Mouse (Mus musculus) adrenal gland, postnatal 14 days (tissue): ENCODE measurements around the gene 3110040N11Rik. TPM values are rescaled to one million over a fixed set of nuclear protein-coding genes. Genes with fewer than 3 reads are reported as not detected.

Experiments used
- DNase-seq: peaks from one replicate; pipeline ENCODE4 v3.0.0; 2021; ENCODE audit warnings: mixed read lengths
- long read RNA-seq, 2 experiments: library from polyadenylated mRNA; stranded (forward); transcript quantifications; one replicate each; pipeline ENCODE4 v2.0.0; 2021
- total RNA-seq: library from RNA; stranded (reverse); gene quantifications from 2 replicates; pipeline ENCODE4 v1.2.3, GENCODE M21; 2021

The 3110040N11Rik gene
- 31.3 and 33.0 TPM in 2 replicates for total RNA-seq
- long read RNA-seq, experiment 1, transcript 3110040N11Rik-201 (5 exons, 887 nt) = major isoform, 6 of 40 reads
- long read RNA-seq, experiment 1, partial matches to known transcripts = 4 of 40 reads
- long read RNA-seq, experiment 1, other reads (novel, unspliced or antisense) = 30 of 40 reads
- long read RNA-seq, experiment 2, transcript 3110040N11Rik-201 (5 exons, 887 nt) = major isoform, 5 of 25 reads
- long read RNA-seq, experiment 2, partial matches to known transcripts = 5 of 25 reads
- long read RNA-seq, experiment 2, other reads (novel, unspliced or antisense) = 15 of 25 reads

DNA sequence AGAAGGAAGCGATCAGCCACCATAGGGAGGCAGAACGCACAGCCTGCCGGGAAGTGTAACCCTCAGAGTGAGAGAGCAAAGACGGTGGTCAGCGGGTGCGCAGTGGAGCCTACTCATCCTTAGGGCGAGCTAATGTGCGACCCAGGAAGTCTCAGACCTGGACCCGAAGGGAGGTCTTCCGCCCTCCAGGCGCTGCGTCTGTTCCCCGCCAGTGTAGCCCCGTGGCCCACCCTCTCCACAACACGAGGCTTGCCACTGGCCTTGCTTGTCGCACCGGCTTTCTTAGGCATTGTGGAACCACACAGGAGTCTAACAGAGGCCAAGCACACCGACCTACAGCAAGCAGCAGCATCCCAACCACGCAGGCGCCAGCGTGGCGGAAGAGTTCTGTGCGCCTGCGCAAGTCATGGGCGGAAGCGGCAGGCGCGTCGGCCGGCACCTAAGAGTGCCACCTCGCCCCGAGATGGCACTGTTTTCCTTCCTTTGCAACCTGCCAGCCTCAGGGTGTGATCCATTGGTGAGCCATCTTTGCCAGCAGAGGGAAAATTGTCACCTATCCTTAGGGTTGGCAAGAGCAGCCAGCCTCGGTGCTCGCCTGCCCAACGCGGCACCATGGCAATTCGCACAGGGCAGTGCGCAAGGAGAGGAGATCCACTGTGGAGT, at the start of gene 3110040N11Rik:
TSS of gene 3110040N11Rik (minus strand) at position 384 of the 663 bp plus-strand sequence.
- peak; percentile 91 for DNase-seq

DNA sequence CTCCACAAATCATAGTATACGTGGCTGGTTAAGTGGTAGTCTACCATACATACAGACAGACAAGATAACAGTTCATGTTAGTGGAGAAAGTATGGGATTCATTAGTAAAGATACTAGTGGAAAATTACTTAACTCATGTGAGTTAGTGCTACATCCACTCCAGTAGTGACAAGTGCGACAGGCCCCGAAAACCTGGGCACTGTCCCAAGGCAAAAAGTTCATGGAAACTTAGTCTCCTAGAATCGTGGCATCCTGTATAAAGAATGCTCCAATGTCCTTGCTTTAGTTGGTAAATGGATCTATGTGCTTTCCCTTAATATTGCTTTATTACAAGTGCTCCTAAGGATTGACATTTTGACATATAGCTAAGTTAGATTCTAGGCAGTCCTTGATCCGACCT, 48.5 kb upstream of the 3110040N11Rik start:
- peak; percentile 45 for DNase-seq

DNA sequence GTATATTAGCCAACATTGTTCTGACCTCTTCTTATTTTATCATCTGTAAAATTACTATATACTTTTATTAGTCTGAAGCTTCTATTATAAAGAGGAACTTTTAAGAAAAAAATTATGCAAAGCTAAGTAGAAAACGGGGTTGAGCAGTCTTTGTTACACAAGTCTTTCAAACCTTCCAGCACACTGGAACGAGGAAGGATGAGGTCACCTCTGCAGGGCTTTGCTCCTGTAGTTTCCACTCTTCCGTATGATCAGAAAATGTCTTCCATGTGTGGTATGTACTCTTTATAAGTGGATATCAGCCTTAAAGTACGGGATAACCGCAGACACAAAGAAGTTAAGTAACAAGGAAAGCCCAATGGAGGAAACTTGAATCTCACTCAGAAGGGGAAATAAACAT, 46.2 kb upstream of the 3110040N11Rik start:
- no peak for DNase-seq

DNA sequence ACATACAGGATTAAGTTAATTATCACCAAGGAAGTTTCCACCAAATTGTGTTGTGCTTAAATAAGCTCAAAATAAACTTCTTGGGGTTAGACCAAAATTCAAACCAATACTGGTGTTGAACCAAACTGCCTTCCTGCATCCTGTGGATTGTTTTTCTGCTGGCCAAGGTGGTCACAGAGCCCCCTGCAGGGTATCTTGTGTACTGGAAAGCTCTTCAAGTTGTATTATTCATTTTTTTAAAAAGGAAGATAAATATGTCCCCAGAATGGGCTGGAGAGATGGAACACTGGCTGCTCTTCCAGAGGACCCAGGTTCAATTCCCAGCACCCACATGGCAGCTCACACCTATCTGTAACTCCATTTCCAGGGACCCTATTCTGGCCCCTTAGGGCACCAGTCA, 45.6 kb upstream of the 3110040N11Rik start:
- no peak for DNase-seq

DNA sequence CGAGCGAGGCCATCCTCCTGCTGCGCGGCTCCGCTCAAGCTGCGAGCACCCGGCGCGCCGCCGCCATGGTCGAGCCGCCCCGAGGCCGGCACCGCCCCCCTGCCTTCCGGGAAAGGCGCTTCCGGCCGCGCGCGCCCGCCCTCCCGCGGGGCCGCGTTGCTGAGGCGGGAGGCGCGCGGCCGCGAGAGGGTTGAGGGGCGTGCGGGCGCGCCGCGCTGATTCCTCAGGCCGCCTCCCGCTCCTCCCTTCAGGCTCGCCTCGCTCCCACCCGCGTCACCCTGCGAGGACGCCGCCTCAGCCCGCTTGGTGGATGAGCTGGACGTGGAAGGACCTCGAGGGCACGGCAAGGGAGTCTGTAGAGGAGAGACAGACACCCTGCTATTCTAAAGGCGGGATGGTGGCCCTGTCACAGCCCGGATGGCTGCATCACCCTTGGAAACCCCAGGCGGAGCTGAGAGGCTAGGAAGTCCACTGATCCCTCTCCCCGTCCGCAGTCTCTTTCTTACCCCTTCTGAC, 40.2 kb upstream of the 3110040N11Rik start, which contains the start of gene Btbd1:
TSS of gene Btbd1 (minus strand) at position 53 of the 516 bp plus-strand sequence.
- DNase-seq = peak; percentile 94

DNA sequence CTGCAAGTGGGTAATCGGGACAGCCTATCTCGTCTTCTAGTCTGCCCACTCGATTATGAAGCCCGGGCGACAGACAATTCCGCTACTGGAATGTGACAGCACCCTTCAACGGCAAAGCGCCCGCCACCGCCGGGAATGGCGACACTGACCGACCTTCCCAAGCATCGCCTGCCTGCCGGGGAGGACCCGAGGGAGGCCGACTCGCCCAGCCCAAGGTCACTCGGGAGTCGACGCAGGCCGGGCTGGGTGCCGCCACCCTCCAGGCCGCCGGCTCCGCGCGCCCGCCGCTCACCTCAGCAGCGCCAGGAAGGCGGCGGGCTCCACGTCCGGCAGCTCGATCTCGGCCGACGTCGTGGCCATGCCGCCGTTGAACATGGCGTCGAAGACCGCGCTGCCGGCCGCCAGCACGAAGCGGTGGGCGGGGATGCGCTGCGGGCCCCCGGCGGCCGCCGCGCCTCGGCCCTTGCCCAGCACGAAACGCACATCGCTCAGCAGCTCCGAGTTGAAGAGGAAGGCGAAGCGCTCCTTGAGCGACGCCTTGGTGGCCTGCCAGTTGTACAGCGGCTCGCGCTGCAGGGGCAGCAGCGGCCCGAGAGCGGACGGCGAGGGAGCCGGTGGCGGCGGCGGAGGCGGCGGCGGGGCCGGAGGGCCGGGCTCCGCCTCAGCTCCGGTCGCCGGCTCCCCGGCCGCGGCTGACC, 39.6 kb upstream of the 3110040N11Rik start:
- peak; percentile 86 for DNase-seq

DNA sequence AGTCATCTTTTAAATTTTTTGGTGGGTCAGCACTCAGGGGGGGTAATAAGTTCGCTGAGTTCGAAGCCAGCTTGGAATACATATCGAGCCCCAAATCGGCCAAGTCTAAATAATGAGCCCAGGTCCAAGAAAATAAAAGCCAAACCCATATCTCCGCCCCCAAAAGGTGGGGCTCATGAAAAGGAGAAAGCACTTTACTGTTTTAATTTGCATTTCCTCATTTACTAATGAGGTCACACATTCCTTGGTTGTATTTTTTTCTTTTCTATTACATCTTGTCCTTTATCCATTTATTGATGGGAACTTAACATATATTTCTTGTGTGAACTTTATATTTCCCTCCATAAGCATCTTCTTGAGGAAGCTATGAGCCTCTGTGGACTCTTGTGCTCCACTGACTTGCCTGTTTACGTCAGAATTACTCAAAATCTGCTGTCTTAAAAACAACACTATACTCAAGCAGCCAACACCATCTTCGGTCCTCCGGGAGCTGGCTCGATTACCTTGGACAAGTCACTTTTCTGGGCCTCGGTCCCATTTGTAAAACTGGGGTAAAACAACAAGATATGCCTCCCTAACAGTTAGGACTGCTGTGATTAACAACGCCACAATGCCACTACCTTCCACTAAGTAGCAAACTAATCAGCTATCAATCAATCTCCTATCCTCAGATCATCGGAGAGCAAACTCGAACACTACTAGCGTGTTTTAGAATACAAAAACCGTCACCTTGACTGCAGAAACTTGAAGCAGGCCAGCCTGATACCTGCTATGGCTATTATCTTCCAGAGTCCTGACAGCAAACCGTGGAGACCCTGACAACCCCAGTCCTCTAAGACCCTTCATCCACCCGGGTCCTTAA, 38.8 kb upstream of the 3110040N11Rik start:
- no peak for DNase-seq

DNA sequence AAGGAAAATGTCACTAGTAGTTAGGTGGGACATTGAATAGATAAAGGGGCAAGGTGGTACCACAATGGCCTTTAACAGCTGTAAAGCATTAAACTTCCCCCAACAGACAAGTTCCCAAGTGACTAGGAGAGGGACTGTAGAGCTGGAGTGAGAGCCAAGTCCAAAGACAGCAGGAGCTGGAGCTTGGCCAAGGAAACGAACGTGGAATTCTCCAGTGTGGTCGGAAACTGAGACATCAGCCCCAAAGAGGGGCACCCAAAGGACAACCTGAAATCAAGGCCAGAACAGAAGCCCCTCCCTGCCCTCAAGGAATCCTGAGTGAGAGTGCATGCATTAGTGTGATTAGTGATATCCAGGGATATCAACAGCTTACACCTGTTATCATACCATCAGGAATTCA, 36.1 kb upstream of the 3110040N11Rik start:
- peak; percentile 55 for DNase-seq

DNA sequence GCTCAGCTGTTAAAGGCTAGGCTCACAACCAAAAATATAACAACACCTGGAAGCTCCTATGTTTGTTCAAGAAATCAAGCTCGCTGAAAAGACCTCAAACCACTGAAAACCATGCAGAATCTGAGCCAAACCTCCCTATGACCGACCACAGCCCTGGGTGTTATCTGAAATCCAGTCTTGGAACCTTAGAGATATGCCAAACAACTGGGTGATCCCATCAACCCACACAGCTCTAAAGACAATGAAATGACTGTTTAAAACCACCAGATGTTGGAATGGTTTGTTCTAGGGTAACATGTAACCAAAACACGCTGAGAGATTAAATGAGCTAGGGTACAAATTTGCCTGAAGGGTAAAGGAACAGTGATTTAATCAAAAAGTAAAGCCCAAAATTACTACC, 35.6 kb upstream of the 3110040N11Rik start:
- no peak for DNase-seq

DNA sequence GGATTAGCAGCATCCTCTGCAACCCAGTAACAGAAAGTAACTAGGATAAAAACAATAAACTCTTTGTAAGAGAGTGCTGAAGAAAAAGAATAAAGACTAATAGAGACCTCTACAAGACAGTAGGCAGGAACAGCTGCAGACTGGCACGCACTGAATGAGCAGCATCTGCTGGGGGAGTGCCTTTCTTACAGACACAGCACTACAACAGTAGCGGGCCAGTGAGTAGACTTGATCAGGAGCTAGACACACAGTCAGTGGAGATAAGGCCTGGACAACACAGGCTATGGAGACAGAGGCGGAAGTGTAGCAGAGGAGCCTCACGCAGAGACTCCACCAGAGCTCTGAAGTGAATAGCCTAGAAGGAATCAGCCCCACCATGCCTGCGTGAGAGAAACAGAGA, 16.8 kb upstream of the 3110040N11Rik start:
- DNase-seq = no peak

DNA sequence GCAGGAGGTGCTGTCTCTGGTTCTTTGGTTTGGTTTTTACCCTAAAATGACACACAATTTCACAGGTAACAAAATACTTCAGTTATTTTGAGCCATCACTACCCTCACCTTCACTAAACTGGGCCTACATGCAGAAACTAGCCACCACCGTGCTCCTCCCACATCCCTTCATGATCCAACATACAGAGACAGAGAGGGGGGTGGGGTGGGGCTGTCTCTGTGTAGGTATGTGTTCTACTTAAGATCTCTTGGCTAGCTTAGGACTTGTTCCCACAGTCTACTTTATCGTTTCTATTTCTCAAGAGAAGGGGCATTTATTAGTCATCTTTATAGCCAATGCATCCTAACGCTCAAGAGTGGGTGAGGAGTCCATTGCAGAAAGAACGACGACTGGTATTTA, 742 bp downstream of the 3110040N11Rik start:
- peak; percentile 24 for DNase-seq

DNA sequence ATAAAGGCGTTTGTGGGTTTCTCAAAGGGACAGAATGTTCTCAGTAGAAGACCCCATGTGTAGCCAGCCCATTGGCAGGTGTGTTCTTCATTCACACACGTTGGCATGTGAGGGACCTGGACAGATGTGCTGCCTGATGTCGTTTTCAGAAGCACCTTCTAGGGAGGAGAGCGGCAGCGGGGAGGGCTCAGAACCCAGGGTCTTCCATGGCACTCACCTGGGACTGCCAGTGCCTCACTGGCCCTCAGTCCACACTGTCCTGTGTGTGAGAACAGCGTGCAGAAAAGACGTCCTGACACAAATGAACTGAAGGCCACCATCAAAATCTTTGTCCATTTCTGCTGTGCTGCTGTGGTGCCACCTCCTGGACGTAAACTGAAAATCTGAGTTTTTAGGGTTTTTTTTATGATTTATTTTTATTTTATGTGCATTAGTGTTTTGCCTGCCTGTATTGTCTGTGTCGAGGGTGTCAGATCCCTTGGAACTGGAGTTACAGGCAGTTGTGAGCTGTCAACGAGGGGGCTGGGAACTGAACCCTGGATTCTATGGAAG, 11.5 kb downstream of the 3110040N11Rik start:
- DNase-seq = peak; percentile 17

DNA sequence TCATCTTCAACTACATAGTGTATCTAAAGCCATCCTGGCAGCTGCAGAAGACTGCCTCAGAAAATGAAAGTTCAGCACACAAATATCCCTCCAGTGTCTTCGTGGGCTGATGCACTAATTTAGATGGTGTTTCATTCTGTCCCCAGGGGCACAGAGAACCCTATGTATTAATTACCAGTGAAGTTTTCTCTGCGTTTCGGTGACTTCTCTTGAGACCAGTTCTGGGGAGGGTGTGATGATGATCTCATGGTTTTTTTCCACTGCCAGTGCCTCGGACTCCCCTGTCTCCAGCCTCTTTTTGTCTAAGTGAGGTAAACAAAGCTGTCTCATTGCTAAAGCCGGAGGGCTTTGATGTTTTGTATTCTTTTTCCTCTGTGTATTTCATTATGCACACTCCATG, 14.0 kb downstream of the 3110040N11Rik start:
- peak; percentile 16 for DNase-seq

DNA sequence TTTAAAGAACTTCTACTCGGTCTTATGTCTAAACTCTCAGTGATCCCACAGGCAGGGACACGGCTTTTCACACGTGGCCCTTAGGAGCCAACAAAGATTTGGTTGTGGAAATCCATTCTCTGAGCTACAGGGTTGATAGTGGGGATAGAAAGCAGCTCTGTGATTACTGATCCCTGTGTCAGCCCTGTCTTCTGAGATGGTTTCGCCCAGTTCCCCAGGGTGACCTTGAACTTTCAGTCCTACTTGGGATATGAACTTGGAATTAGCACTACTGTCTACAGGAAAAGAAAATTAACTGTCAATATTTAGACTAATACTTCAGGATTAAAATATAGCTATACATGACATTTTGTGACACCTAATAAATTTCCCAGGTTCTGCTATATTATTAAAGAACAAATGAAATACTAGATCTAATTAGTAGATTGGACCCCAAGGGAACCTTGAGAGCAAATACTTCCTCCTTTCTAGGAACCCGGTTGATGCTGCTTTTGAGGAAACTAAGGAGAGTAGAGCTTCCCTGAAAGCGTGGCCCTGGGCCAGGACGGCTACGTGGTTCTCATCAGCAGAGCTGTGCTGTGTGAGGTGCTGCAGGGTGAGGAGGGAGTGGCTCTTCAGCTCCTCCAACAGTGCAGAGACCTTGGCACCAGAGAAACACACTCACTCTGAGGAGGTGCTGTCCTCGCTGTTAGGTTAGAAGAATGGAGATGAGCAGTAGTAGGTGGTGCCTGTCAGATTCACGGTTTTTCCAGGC, 16.3 kb downstream of the 3110040N11Rik start:
- peak; percentile 64 for DNase-seq

DNA sequence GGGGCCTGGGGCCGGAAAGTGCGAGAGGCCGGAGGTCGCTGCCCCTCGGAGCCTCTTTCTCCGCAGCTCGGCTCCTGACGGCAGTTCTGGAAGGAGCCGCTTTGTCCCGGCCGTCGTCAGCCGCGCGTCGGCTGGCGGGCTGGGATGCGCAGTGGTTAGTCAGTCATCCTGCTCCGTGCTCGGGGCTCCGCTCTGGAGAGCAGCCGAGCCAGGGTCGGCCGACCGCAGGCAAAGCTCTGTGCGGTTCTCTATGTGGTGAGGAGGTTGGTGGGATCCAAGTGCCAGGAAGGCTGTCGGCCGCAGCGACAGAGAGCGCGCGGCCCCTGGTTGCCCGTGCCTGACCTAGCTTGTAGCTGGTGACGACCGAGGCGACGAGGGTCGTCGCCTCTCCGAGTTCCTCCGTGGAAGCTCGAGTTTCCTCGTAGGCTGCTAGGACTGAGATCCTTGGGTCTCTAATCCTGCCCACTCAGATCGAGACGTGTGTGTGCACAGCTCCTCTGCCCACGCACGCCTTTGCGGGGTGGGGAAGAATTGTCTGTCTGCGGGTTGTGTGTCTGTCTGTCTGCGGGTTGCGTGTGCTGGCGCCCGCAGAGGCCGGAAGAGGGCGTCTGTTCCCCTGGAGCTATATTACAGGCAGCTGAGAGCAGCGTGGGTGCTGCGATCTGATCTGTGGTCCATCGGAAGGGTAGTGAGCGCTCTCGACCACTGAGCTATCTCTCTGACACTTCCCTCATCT, 26.0 kb downstream of the 3110040N11Rik start:
- peak; percentile 46 for DNase-seq

DNA sequence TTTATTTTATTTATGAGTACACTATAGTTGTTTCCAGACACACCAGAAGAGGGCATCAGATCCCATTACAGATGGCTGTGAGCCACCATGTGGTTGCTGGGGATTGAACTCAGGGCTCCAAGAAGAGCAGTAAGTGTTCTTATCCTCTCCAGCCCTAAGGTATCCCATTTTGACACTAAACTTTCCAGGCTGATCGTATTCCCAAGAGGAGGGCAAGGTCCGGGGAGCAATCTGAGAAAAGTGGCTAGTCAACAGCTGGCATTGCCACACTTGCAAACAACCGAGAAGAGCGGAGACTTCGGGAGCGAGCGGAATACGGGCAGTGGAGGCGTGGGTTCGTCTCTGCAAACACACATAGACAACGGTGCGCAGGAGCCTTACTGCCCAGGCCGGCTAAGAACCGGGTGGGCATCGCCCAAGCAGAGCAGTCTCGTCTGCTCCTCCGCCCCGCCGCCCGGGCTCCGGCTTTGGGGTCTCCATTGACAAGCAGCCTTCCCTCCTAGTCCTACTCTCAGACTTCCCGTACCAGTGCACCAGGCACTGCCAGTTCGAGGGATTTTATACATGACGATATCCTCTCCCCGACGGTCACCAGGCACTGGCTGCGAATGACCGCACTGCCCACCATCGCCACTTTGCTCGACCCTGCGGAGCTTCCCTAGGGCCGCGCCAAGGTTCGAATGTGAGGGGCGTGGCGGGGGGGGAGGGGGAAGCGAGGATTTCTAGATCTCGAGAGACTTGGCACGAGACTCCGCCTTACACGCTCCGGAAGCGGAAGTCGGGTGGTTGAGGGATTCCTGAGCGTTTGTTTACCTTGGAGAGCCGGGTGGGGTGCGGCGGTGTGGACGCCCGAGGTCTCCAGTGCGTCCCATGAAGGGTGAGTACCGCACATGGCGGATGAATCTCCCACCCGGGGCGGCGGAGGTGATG, 26.8 kb downstream of the 3110040N11Rik start, which contains the start of gene Ramac:
TSS of gene Ramac (plus strand) at position 746 of the 930 bp plus-strand sequence.
- peak; percentile 95 for DNase-seq

DNA sequence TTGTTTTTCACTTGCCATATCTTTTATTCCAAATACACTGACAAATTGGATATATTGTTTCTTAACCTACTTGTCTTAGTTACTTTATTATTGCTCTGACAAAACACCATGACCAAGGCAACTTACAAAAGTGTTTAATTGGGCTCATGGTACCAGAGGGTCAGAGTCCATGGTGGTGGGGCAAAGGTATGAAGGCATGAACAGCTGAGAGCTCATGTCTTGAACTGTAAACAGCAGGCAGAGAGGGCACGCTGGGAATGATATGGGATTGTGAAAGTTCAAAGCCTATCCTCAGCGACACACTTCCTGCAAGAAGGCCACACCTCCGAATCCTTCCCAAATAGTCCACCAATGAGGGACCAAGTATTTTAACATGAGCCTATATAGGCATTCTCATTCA, 41.3 kb downstream of the 3110040N11Rik start:
- DNase-seq = no peak

DNA sequence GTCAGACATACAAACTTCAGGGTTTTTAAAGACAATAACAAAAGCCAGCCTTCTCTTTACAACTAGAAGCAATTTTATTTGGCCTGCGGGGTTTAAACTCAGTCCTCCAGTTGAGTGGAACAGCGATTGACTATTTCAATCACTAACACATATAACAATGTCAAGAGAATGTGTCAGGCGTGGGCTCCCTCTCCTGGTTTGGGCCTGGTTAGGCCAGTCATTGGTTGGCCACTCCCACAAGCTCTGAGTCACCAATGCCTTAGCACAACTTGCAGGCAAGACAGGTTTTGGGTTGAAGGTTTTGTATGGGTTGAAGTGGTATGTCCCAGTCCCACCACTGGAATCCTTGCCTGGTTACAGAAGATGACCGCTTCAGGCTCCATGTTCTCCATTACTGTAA, 45.1 kb downstream of the 3110040N11Rik start:
- peak; percentile 73 for DNase-seq

DNA sequence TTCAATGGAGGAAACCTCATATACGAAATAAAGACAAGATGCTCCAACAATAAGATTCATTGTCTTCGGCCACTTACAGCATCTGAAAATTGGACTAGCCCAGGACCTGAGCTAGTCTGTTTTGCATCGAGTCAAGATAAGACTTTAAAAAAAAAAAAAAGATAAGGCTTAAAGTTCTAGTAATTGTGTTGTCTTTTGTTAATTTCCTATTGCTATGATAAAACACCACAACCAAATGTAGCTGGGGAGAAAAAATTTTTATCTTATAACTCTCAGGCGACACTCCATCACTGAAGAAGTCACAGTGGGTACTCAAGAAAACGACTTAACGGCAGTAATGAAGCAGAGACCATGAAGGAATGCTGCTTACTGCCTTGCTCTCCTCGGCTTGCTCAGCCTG, 49.3 kb downstream of the 3110040N11Rik start:
- DNase-seq = no peak
